In the genomic region with DNA sequence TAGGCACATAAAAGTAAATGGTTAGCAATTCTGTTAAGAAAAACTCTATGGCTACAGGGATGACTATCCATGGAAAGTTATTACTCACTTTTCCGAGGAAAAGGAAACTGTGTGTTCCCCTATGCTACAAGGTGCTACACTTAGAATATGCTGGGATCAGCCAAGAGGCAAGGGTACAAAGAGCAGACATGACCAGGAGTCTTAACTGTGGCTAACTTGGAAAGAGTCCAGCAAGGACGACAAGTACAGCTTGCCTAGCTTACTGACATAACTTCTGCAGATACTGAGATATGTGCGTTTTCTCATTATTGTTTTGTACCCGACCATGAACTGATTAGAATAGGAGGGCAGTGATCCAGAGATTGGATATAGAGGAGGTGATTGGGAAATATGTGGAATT, we compare ENCODE assay signal across 15 mouse cellular contexts.
"Had no signal": no experiment of that assay in that cellular context is flagged by ENCODE, and none has a peak within 500 bp of the region (broad histone marks: within the 10 kb centered on the region; RNA-seq: fewer than 3 reads in every experiment).

No protein-coding gene starts in this region.

- H3K9ac ChIP-seq: intestine, embryonic 15.5 days; liver, embryonic 14.5 days; lung, embryonic 15.5 days had no signal

- H3K4me1 ChIP-seq: intestine, embryonic 15.5 days; lung, embryonic 15.5 days had no signal

- H3K9me3 ChIP-seq: intestine, embryonic 15.5 days; lung, embryonic 15.5 days had no signal

- H3K4me3 ChIP-seq: intestine, embryonic 15.5 days; layer of hippocampus, adult 2 months; lung, embryonic 15.5 days had no signal

- H3K27ac ChIP-seq: intestine, embryonic 15.5 days; kidney, postnatal 0 days; layer of hippocampus, adult 2 months; liver, embryonic 14.5 days; lung, embryonic 15.5 days had no signal

- ATAC-seq: hindbrain, embryonic 16.5 days; intestine, embryonic 15.5 days had no signal

- H3K27me3 ChIP-seq: intestine, embryonic 15.5 days; lung, embryonic 15.5 days had no signal

- DNase-seq: layer of hippocampus, adult 9-11 months; lung, adult 18-20 months; lung, postnatal 14 days; lung, postnatal 4 days; midbrain, embryonic 14.5 days; thymus, adult 18-20 months; thymus, postnatal 36 days had no signal

- H3K36me3 ChIP-seq: intestine, embryonic 15.5 days; lung, embryonic 15.5 days had no signal

- H3K4me2 ChIP-seq: intestine, embryonic 15.5 days; liver, embryonic 11.5 days; lung, embryonic 15.5 days; midbrain, embryonic 11.5 days had no signal
